Mouse (Mus musculus): ENCODE results near the gene Rpl36al.
"Not testable (repeated sequence)": the region's sequence is repeated elsewhere in the genome, so short reads cannot be mapped to it uniquely, and the experiment has no call there.

Rpl36al gene

DNA sequence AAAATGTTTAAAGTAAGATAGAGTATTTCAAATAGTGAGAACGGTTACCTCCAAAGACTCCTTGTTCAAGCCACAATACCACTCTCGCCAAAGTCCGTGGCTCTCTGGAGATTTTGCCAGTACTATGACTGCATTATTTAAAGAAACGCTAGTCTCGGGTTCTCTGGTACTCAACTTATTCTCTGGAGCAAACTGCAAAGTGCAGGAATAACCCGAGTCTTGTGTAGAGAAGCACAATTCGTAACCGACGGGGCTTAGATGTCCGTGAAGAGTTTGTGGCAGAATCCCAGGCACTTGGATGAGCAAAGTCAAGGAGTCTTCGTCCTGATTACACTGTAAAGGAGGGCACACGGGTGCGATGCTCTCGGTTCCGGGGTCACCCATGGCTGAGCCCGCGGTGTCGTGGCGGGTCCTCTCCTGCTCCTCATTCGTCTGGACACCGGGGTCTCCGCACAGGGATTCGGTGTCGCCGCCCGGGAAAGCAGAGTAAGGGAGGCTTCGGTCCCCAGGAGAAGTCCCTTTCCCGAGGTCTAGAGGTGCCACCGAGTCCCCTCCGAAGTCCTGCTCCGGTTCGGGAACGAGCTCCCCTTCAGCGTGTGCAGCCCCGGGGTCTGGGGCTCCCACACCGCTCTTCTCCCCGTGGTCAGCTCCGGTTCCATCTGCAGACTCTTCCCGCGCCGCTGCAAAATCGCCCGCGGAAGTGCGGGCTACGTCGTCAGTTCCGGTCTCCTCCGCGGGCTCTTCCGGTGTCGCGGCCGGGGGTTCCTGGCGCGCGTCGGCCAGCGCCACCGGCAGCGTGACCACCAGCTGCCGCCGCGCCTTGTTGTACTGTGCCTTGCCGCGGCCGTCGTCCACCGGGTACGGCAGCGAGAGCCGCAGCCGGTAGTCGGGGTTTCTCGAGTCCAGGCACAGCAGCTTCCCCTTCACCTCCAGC is 12.8 kb upstream of the Rpl36al start, which contains the start of gene Gm49383:
Gene Gm49383 (minus strand): TSS at position 661 of the 934 bp plus-strand sequence.
- in situ Hi-C loops (cut with MboI, MseI), result no loop called here

DNA sequence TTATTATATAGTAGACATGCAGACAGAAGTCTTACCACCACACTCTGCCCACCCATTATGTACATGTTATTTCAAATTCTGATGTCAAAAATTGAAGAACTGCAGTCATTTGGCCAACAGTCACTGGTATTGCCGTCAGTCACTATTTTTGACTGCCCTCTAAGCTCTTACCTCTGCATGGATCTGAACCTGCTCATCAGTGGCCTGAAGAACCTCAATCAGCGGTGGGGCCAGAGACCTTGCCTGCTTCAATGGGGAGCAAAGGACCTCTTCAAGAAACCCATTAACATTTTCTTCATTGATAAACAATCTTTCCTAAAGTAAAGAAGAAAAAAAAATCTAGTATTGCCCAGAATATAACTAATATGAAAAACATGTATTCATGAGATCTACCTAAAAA is 8.8 kb upstream of the Rpl36al start:
- in situ Hi-C loops (cut with MboI, MseI), result no loop called here

DNA sequence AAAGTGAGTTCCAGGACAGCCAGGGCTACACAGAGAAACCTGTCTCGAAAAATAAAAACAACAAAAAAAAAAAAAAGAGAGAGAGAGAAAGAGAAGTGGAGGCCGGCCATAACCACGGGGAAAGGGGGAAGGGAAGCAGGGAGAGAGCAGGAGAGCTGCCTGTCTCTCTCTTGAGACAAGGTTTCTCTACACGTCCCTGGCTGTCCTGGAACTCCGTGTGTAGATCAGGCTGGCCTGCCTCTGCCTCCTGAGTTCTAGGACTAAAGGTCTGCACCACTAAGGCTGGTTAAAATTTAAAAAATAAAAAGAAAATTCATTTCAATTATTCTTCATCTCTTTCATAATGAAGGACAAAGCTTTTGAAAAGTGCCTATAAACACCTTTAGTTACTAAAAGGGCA is 7.5 kb upstream of the Rpl36al start:
- in situ Hi-C loops (cut with MboI, MseI), result no loop called here

DNA sequence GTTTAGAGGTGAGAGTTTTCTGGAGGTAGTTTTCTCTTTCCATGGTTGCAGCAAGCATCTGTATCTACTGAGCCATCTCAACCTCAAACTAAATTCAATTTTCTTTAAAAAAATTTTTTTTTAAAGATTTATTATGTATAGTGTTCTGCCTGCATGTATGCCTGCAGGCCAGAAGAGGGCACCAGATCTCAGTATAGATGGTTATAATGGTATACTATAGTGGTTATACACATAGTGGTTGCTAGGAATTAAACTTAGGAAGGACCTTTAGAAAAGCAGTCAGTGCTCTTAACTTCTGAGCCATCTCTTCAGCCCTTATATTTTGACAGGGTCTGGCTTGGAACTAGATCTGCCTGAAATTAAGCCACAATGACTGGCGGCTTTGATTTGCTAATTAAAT is 6.6 kb upstream of the Rpl36al start:
- in situ Hi-C loops (cut with MboI, MseI), result no loop called here

DNA sequence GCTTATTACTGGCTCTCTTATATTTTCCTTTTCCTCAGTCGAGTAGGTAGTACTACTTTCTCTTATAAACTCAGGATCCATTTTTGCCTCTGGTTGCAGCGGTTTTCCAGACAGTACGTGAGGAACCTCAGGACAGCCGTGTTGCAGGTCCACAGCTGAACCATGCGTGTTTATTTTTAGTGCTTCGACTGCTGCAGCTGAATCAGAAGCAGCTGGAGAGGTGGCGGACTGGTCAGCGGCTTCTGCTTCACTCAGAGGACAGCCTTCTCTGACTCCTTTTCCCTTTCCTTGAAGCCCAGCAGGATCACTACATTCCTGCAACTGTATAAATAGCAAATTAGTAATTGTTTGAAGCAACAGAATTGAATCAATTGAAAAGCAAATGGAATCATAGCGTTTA is 6.2 kb upstream of the Rpl36al start:
- in situ Hi-C loops (cut with MboI, MseI), result no loop called here

DNA sequence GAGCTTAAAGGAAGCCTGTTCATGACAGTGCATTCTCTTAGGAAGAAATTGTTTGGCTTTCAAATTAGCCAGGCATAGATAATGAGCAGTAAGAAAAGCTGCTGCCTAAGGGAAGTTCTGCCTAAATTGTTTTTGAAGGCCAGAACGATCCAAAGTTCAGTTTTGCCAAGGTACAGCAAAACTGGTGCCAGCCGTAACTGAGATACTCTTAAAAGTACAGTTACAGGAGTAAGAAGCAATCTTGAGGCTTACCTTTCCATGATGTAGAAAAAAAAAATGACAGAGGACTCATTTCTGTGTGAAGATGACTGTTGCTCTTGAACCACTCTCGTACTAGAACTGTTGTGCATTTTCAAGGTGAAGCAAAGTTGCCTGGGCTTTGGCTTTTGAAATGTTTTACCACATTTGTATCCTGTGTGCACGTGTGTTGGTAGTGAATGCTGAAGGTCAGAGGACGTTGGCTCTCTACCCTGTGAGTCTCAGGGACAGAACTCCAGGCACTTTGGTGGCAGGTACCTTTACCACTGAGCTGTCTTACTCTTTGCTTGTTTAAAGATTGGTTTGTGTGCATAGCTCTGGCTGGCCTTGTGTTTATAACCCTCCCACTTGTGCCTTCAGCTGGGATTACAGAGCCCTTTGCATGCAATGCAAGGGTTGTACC is 3.1 kb upstream of the Rpl36al start:
- in situ Hi-C loops (cut with MboI, MseI), result no loop called here

DNA sequence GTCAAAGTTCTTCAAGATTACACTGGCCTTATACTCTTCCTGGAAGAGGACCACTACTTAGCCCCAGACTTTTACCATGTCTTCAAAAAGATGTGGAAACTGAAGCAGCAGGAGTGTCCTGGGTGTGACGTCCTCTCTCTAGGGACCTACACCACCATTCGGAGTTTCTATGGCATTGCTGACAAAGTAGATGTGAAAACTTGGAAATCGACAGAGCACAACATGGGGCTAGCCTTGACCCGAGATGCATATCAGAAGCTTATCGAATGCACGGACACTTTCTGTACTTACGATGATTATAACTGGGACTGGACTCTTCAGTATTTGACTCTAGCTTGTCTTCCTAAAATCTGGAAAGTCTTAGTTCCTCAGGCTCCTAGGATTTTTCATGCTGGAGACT is 1.5 kb upstream of the Rpl36al start:
- in situ Hi-C loops (cut with MboI, MseI), result no loop called here

DNA sequence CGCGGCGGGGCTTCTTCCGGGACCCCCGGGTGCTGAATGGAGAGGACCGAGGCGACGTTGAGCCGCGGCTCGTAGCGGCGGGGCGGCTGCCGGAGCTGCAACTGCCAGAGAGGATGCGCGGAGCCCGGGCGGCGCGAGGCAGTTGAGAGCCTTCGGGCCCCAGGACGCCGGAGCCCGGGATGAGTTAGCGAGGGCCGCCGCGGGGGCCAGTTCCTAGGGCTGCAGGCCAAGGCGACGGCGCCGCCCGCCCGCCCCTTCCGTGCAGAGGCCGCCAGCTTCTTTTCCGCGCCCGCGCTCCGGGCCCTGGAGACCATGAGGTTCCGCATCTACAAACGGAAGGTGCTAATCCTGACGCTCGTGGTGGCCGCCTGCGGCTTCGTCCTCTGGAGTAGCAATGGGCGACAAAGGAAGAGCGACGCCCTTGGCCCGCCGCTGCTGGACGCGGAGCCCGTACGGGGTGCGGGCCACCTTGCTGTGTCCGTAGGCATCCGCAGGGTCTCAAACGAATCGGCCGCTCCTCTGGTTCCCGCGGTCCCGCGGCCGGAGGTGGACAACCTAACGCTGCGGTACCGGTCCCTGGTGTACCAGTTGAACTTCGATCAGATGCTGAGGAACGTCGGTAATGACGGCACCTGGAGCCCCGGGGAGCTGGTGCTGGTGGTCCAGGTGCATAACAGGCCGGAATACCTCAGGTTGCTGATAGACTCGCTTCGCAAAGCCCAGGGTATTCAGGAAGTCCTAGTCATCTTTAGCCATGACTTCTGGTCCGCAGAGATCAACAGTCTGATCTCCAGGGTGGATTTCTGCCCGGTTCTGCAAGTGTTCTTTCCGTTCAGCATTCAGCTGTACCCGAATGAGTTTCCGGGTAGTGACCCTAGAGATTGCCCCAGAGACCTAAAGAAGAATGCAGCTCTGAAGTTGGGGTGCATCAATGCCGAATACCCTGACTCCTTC is 736 bp upstream of the Rpl36al start:
- in situ Hi-C loops (cut with MboI, MseI), result no loop called here

DNA sequence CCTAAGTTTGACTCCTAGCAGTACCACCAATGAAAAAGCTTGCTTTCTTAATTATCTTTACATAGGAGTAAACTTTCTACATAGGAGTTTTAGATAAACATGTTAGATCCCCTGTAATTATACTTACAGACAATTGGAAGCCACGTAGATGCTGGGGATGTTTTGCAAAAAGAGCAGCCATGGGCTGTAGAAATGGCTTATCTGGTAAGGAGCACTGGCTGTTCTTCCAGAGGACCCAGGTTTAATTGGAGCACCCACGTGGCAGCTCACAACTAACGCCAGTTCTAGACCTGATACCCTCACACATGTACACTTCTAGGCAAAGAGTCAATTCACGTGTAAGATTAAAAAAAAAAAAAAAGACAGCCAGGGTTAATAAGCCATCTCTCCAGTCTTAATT is 2.1 kb downstream of the Rpl36al start:
- in situ Hi-C loops (cut with MboI, MseI), result no loop called here

DNA sequence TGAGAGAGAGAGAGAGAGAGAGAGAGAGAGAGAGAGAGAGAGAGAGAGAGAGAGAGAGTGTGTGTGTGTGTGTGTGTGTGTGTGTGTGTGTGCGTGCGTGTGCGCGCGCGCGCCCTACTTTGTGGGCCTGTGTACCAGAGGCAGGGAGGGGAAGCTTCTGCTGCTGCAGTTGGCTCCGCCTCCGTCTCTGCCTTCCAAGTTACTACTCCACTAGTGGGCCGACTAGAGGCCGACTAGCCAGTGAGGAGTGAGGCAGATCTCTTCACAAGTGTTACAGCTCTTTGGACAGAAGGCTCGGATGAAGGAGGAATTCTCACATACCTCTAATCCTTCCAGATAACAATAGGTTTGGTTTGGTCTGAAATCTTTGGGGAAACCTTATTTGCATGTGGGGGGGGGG is 4.5 kb downstream of the Rpl36al start:
- in situ Hi-C loops (cut with MboI, MseI), result no loop called here

DNA sequence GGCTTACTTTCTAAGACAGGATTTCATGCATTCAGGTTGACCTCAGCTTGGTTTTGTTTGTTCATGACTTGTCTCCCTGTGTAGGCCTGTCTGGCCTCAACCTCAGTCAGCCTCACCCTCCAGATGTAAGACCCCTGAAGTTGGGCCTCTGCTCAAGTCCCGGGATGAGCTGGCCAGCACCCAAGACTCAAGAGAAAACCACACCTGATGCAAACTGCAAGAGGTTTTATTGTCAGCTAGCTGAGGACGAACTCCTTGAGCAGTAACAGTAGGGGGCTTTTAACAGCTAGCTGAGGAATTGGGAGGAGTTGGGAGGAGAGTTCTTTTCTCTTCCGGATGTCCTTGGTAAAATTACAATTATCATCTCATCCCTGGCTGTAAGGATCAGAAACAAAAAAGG is 6.4 kb downstream of the Rpl36al start:
- in situ Hi-C loops (cut with MboI, MseI), result no loop called here

DNA sequence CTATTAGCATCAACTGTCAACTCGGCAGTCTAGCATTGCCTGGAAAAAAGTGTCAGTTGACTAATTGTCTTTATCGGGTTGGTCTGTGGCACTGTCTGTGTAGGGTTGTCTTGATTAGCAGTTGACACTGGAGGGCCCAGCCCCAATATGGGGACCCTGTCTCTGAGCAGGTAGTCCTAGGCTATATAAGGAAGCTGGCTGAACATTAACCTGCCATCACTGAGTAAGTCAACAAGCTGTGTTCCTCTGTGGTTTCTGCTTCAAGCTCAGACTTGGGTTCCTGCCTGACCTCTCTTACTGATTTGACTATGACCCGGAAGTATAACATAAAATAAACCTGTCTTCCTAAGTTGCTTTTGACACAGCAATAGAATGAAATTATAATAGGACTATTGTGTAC is 7.9 kb downstream of the Rpl36al start:
- in situ Hi-C loops (cut with MboI, MseI), result no loop called here

DNA sequence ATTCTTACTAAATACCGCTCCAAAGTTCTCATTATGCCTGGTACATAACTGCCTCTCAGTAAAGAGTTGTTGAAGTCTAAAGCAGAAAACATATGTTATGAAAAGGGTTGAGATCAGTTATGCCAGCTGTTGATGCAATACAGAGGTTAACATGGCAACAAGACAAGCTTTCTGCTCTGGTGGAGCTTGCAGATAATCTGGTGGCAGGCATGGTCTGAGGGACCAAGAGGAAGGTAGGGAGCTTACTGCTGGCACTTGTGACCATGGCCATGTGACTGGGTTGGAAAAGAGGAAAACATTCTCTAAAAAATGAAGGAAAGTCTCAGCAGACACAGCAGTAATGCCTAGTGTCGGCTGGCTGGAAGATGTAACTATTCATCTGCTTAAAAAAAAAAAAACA is 12.6 kb downstream of the Rpl36al start:
- in situ Hi-C loops (cut with MboI, MseI), result no loop called here

DNA sequence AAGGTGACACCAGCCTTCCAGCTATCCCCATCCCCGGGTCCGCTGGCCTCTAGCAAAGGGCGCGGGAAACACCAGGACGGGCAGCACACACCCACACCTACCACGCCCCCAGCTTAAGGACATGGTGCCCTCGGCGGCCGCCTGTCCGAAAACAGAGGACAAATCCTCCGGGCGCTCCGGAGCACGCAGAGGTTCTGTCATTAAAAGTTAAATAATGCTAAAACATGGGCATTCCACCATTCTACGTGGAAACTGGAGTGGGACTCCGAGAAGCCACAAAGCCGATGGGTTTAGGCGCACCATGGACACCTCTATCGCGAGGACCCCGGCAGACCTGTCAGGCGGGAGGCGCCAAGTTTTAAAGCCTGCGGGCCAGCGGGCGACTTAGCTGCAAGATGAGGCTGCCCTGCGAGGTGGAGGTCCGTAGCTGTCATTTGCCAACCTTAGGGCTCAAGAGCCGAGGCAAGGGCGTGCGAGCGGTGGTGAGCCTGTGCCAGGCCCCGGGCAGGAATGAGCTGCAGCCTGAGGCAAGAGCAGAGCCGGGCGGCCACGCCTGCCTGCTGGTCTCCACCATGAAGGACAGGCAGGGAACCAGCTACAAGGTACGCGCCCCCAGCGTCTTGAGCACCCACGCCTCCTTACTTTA is 15.3 kb downstream of the Rpl36al start, which contains the start of gene Lrr1:
Gene Lrr1 (plus strand): TSS at position 354 of the 646 bp plus-strand sequence.
- in situ Hi-C loops (cut with MboI, MseI), result no loop called here

DNA sequence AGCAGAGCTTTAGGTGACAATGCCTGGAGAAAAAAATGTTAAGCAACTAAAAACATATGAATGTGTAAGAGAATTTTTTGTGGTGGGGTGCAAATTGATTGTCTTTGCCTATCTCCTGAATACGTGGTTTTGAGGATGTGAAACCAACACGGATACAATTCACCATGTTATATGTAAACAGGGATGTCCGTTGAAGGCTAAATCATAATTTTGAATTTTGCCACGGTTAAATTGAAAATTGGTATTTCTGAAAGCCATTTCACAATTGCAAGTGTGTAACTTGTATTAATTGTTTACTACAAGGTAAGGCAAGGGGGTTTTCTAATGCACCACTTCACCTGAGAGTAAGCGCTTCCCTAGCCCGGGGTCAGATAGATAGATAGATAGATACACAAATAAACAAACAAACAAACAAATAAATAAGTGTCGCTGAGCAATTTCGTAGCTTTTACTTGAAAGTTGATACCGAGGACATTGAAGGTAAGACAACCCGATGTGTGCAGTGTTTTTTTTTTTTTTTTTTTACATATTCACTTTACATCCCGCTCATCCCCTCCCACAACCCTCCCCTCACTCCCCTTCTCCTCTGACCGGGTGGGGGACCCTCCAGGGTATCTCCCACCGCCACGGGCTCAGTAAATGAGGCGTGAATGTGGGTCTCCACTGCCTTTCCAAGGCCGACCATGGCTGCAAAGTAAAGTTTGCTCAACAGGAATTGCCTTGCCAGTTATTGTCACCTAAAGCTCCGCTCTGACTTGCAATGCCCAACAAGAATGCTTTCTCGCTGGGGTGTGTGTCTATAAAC is 16.0 kb downstream of the Rpl36al start:
- in situ Hi-C loops (cut with MboI, MseI), result no loop called here

DNA sequence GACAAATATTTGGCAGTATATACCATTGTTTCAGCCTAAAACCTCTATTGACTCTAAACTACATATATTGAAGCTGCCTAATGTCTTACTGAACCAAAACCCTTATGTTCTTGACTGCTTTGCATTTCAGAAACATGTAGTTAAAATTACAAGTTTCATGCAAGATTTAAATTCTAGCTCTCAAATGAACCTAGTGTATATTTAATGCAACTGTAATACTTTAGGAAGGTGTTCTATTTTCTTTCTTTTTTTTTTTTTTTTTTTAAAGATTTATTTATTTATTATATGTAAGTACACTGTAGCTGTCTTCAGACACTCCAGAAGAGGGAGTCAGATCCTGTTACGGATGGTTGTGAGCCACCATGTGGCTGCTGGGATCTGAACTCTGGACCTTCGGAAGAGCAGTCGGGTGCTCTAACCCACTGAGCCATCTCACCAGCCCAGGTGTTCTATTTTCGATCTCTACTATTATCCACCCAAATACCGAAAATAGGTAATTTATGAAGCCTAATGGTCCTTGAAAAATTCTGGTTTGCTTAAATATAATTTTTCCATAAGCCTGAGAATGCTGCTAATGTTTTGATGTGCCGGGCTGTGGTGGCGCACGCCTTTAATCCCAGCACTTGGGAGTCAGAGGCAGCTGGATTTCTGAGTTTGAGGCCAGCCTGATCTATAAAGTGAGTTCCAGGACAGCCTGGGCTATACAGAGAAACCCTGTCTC is 16.9 kb downstream of the Rpl36al start:
- in situ Hi-C loops (cut with MboI, MseI), result not testable (repeated sequence)

DNA sequence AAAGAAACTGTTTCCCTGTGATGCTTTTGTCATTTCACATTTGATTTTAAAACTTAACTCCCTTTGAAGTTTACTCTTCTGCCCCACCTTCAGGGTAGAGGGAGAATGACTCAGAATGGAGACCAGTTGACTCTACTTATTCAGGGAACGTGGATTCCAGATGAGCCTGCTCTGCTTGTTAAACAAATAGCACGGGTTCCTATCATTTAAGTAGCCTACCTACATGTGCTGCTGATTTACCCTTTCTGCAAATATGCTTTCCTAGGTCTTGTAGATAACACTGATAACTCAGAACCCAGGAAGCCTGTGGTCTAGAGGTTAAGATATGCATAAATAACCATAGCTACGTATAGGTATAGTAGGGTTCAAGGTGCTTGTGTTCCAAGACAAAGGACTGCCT is 19.0 kb downstream of the Rpl36al start:
- in situ Hi-C loops (cut with MboI, MseI), result no loop called here

DNA sequence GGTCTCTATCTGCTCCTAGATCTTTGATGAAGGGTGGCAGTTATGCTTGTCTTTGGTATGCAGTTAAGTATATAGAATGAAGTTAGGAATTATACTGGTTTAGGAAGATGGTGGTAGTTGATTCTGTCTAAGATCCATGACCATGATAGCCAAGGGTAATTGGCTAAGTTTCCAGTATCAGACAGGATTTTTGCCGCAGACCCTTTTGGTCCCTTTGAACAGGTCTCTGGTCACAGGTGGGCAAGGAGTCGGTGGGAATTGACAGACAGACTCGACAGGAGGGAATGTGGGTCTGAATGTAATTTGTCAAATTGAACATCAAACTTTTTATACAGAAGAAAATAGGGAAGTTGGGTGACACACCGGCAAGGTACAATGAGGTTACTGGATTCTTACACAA is 20.3 kb downstream of the Rpl36al start:
- in situ Hi-C loops (cut with MboI, MseI), result not testable (repeated sequence)

DNA sequence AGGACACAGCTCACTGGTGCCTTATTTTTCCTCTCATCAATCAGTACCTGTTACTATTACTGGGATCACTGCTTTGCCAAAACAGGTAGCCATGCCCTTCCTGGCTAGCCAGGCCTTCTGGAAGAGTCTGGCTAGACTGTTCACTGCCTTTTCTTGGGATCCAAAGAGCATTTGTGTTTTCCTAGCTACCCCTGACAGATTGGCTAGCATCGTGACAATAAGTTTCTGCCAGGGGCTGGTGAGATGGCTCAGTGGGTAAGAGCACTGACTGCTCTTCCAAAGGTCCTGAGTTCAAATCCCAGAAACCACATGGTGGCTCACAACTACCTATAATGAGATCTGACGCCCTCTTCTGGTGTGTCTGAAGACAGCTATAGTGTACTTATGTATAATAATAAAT is 23.2 kb downstream of the Rpl36al start:
- in situ Hi-C loops (cut with MboI, MseI), result not testable (repeated sequence)

DNA sequence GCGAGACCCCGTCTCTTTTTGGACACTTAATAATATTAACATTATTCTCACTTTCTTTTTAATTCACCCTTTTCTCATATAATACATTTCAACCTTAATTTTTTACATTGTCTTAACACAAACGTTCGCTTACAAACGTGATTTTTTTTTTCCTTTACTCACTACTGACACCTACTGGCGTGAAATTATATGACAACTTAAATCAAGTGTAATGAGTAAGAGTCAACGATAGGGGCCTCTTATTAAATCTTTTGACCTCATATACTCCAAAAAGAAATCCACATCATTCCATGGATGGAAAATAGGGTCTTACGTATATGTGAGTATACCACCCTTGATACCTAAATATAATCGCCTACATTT is 24.3 kb downstream of the Rpl36al start:
- in situ Hi-C loops (cut with MboI, MseI), result no loop called here
